Mouse (Mus musculus): ENCODE results near the gene Syngr1. TPM values are rescaled to one million over a fixed set of nuclear protein-coding genes. Genes with fewer than 3 reads are reported as not detected.

The Syngr1 gene
- polyA plus RNA-seq, 1 experiment from 2014 or later: 44.5 TPM

- WGBS: 61% methylated on average over 11 of the region's 11 CpGs
- Histone ChIP-seq H3K36me3 (ENCODE audit: control insufficient read depth, insufficient read depth, low read length) (peaks cover 61% of the 10 kb centered on the region), H3K27ac (replicated peaks in 1 of 2; ENCODE audit: control insufficient read depth in 1 of 2, insufficient read depth in 1 of 2, low read depth in 2 of 2, low read length in 2 of 2) (peak overlapping the region in 1 of 2 experiments; percentile 24; a peak in 1 of 4 replicates), H3K27me3 (ENCODE audit: control insufficient read depth, insufficient read depth, low read length) (no peaks in the 10 kb centered on the region), H3K4me1 (ENCODE audit: control insufficient read depth in 2 of 2, insufficient read depth in 2 of 2, low read length in 2 of 2) (peaks cover 4 to 52% of the 10 kb centered on the region in 2 experiments), H3K9me3 (ENCODE audit: control insufficient read depth, low read length) (no peaks in the 10 kb centered on the region), H3K9ac (ENCODE audit: low read length) (0 out of 2 replicates have a peak overlapping the region, but pooled peaks have one; percentile 25), H3K4me3 (ENCODE audit: control insufficient read depth in 1 of 2, insufficient read depth in 1 of 2, low read depth in 1 of 2, low read length in 2 of 2) (no peak overlapping the region), H3K4me2 (ENCODE audit: low read length) (no peak overlapping the region)
- no peak for ATAC-seq (ENCODE audit: insufficient number of reproducible peaks, insufficient read depth, low FRiP score, low read depth)
Observed at GRCm38 (mm10) chr15:80078058-80078814, 12.9 kb upstream of the Syngr1 start.

GRCm38 (mm10) chr15:80079129-80079668, 11.9 kb upstream of the Syngr1 start:
- Histone ChIP-seq H3K9ac (ENCODE audit: low read length) (0 out of 2 replicates have a peak overlapping the region, but pooled peaks have one; percentile 30), H3K4me2 (ENCODE audit: low read length) (no peak overlapping the region), H3K36me3 (ENCODE audit: control insufficient read depth, insufficient read depth, low read length) (peaks cover 61% of the 10 kb centered on the region), H3K4me3 (ENCODE audit: control insufficient read depth in 1 of 2, insufficient read depth in 1 of 2, low read depth in 1 of 2, low read length in 2 of 2) (no peak overlapping the region), H3K4me1 (ENCODE audit: control insufficient read depth in 2 of 2, insufficient read depth in 2 of 2, low read length in 2 of 2) (peaks cover 4 to 52% of the 10 kb centered on the region in 2 experiments), H3K27me3 (ENCODE audit: control insufficient read depth, insufficient read depth, low read length) (no peaks in the 10 kb centered on the region), H3K9me3 (ENCODE audit: control insufficient read depth, low read length) (no peaks in the 10 kb centered on the region), H3K27ac (replicated peaks in 1 of 2; ENCODE audit: control insufficient read depth in 1 of 2, insufficient read depth in 1 of 2, low read depth in 2 of 2, low read length in 2 of 2) (no peak overlapping the region)
- no peak for ATAC-seq (ENCODE audit: insufficient number of reproducible peaks, insufficient read depth, low FRiP score, low read depth)
- WGBS: 87% methylated on average over 5 of the region's 5 CpGs

GRCm38 (mm10) chr15:80079954-80080353, 11.2 kb upstream of the Syngr1 start:
- no peaks in the 10 kb centered on the region for H3K9me3 ChIP-seq (ENCODE audit: control insufficient read depth, low read length)
- H3K4me1 ChIP-seq (ENCODE audit: control insufficient read depth in 2 of 2, insufficient read depth in 2 of 2, low read length in 2 of 2): peaks cover 4 to 45% of the 10 kb centered on the region in 2 experiments
- peaks cover 61% of the 10 kb centered on the region for H3K36me3 ChIP-seq (ENCODE audit: control insufficient read depth, insufficient read depth, low read length)
- H3K4me3 ChIP-seq (ENCODE audit: control insufficient read depth in 1 of 2, insufficient read depth in 1 of 2, low read depth in 1 of 2, low read length in 2 of 2): no peak overlapping the region
- no peak overlapping the region for H3K4me2 ChIP-seq (ENCODE audit: low read length)
- no peak overlapping the region for H3K9ac ChIP-seq (ENCODE audit: low read length)
- WGBS: 86% methylated on average over 3 of the region's 3 CpGs
- no peaks in the 10 kb centered on the region for H3K27me3 ChIP-seq (ENCODE audit: control insufficient read depth, insufficient read depth, low read length)
- no peak overlapping the region for H3K27ac ChIP-seq (replicated peaks in 1 of 2; ENCODE audit: control insufficient read depth in 1 of 2, insufficient read depth in 1 of 2, low read depth in 2 of 2, low read length in 2 of 2)
- ATAC-seq (ENCODE audit: insufficient number of reproducible peaks, insufficient read depth, low FRiP score, low read depth): no peak

- H3K4me2 ChIP-seq (ENCODE audit: low read length): peak overlapping the region; percentile 88
- peaks cover 4 to 38% of the 10 kb centered on the region in 2 experiments for H3K4me1 ChIP-seq (ENCODE audit: control insufficient read depth in 2 of 2, insufficient read depth in 2 of 2, low read length in 2 of 2)
Observed at GRCm38 (mm10) chr15:80080711-80081615, 10.2 kb upstream of the Syngr1 start.

GRCm38 (mm10) chr15:80081801-80082546, 9.2 kb upstream of the Syngr1 start:
- H3K4me1 ChIP-seq (ENCODE audit: control insufficient read depth in 2 of 2, insufficient read depth in 2 of 2, low read length in 2 of 2): peaks cover 4 to 36% of the 10 kb centered on the region in 2 experiments

More at GRCm38 (mm10) chr15:80080711-80081615, 10.2 kb upstream of the Syngr1 start:
- Histone ChIP-seq H3K4me3 (ENCODE audit: control insufficient read depth in 1 of 2, insufficient read depth in 1 of 2, low read depth in 1 of 2, low read length in 2 of 2) (peak overlapping the region; percentile 60 to 66), H3K9me3 (ENCODE audit: control insufficient read depth, low read length) (no peaks in the 10 kb centered on the region), H3K27me3 (ENCODE audit: control insufficient read depth, insufficient read depth, low read length) (no peaks in the 10 kb centered on the region), H3K27ac (replicated peaks in 1 of 2; ENCODE audit: control insufficient read depth in 1 of 2, insufficient read depth in 1 of 2, low read depth in 2 of 2, low read length in 2 of 2) (peak overlapping the region in 1 of 2 experiments; percentile 81; a peak in 1 of 4 replicates), H3K36me3 (ENCODE audit: control insufficient read depth, insufficient read depth, low read length) (peaks cover 61% of the 10 kb centered on the region), H3K9ac (ENCODE audit: low read length) (peak overlapping the region; percentile 90)
- ATAC-seq (ENCODE audit: insufficient number of reproducible peaks, insufficient read depth, low FRiP score, low read depth): no peak
- WGBS: 61% methylated on average over 9 of the region's 9 CpGs

GRCm38 (mm10) chr15:80082661-80083275, 8.4 kb upstream of the Syngr1 start:
- ATAC-seq (ENCODE audit: insufficient number of reproducible peaks, insufficient read depth, low FRiP score, low read depth): no peak

More at GRCm38 (mm10) chr15:80081801-80082546, 9.2 kb upstream of the Syngr1 start:
- H3K4me3 ChIP-seq (ENCODE audit: control insufficient read depth in 1 of 2, insufficient read depth in 1 of 2, low read depth in 1 of 2, low read length in 2 of 2): peak overlapping the region; percentile 60 to 66
- peak overlapping the region; percentile 88 for H3K4me2 ChIP-seq (ENCODE audit: low read length)
- H3K27me3 ChIP-seq (ENCODE audit: control insufficient read depth, insufficient read depth, low read length): no peaks in the 10 kb centered on the region
- no peaks in the 10 kb centered on the region for H3K9me3 ChIP-seq (ENCODE audit: control insufficient read depth, low read length)
- ATAC-seq (ENCODE audit: insufficient number of reproducible peaks, insufficient read depth, low FRiP score, low read depth): no peak
- H3K27ac ChIP-seq (replicated peaks in 1 of 2; ENCODE audit: control insufficient read depth in 1 of 2, insufficient read depth in 1 of 2, low read depth in 2 of 2, low read length in 2 of 2): peak overlapping the region; percentile 69 to 81; a peak in 3 of 4 replicates
- H3K36me3 ChIP-seq (ENCODE audit: control insufficient read depth, insufficient read depth, low read length): peaks cover 53% of the 10 kb centered on the region
- peak overlapping the region; percentile 90 for H3K9ac ChIP-seq (ENCODE audit: low read length)
- WGBS: 5% methylated on average over 11 of the region's 11 CpGs

More at GRCm38 (mm10) chr15:80082661-80083275, 8.4 kb upstream of the Syngr1 start:
- H3K9ac ChIP-seq (ENCODE audit: low read length): peak overlapping the region; percentile 90
- peak overlapping the region; percentile 69 to 81 for H3K27ac ChIP-seq (replicated peaks in 1 of 2; ENCODE audit: control insufficient read depth in 1 of 2, insufficient read depth in 1 of 2, low read depth in 2 of 2, low read length in 2 of 2)
- no peaks in the 10 kb centered on the region for H3K9me3 ChIP-seq (ENCODE audit: control insufficient read depth, low read length)
- WGBS: under 1% methylated on average over 21 of the region's 21 CpGs
- H3K4me2 ChIP-seq (ENCODE audit: low read length): peak overlapping the region; percentile 88
- peaks cover 4 to 36% of the 10 kb centered on the region in 2 experiments for H3K4me1 ChIP-seq (ENCODE audit: control insufficient read depth in 2 of 2, insufficient read depth in 2 of 2, low read length in 2 of 2)
- peaks cover 45% of the 10 kb centered on the region for H3K36me3 ChIP-seq (ENCODE audit: control insufficient read depth, insufficient read depth, low read length)
- H3K4me3 ChIP-seq (ENCODE audit: control insufficient read depth in 1 of 2, insufficient read depth in 1 of 2, low read depth in 1 of 2, low read length in 2 of 2): peak overlapping the region; percentile 60 to 66
- H3K27me3 ChIP-seq (ENCODE audit: control insufficient read depth, insufficient read depth, low read length): no peaks in the 10 kb centered on the region

All from heart, embryonic 14.5 days (tissue).